Mouse (Mus musculus) erythroblast, embryonic 14.5 days (primary cell): Measurements from ENCODE around the gene Mum1l1.
"Not testable (repeated sequence)": the region's sequence is repeated elsewhere in the genome, so short reads cannot be mapped to it uniquely, and the experiment has no call there.

Experiments
- GATA1 ChIP-seq: IDR thresholded peaks from 2 replicates; pipeline ENCODE4 v1.6.1; 2012; ENCODE audit warnings: low read length, inconsistent platforms, mixed read lengths
- TAL1 ChIP-seq: IDR thresholded peaks from 3 replicates; pipeline ENCODE4 v1.6.1; 2012; ENCODE audit warnings: low read length, inconsistent platforms, mixed read lengths

GRCm38 (mm10) chrX:139191506-139191905, 18.3 kb upstream of the Mum1l1 start:
- TF ChIP-seq TAL1, GATA1: not testable (repeated sequence)
